Mouse (Mus musculus) liver, postnatal 0 days (tissue): Measurements from ENCODE around the gene Dppa5a.

Experiments used
- CTCF ChIP-seq: sonication (generic); IDR thresholded peaks from 2 replicates; pipeline ENCODE4 v1.5.1; 2016; ENCODE audit warnings: antibody characterized with exemption, low read depth
- EP300 ChIP-seq: IDR thresholded peaks from 2 replicates; pipeline ENCODE4 v1.6.1; 2016; ENCODE audit warnings: antibody characterized with exemption, low read depth, mild to moderate bottlenecking

- TF ChIP-seq CTCF, result no peak
- TF ChIP-seq EP300, result no peak
Measured at GRCm38 (mm10) chr9:78355611-78356010, 12.4 kb downstream of the Dppa5a start, which contains the start of gene Gsta2.
